Mouse (Mus musculus) hindbrain, embryonic 13.5 days (tissue): Measurements from ENCODE around the gene Arl4a. TPM values are rescaled to one million over a fixed set of nuclear protein-coding genes. Genes with fewer than 3 reads are reported as not detected.

Source experiments
- ATAC-seq: fragments of 200-750 bp; cut with Nextera tagmentation; 2 replicates; pipeline ENCODE4 v1.8.0; 2017; ENCODE audit warnings: moderate TSS enrichment; ENCODE audit not compliant: low FRiP score
- H3K27ac ChIP-seq: fragments of 300-500 bp; sonication (generic); 2 replicates; pipeline ENCODE4 v1.5.1; 2015; ENCODE audit warnings: inconsistent platforms, mild to moderate bottlenecking, moderate library complexity
- H3K27me3 ChIP-seq: fragments of 300-500 bp; sonication (generic); 2 replicates; pipeline ENCODE4 v1.6.1; 2015; ENCODE audit warnings: mild to moderate bottlenecking, inconsistent platforms
- H3K36me3 ChIP-seq: fragments of 300-500 bp; sonication (generic); 2 replicates; pipeline ENCODE4 v1.6.1; 2015; ENCODE audit warnings: mild to moderate bottlenecking, inconsistent platforms
- H3K4me1 ChIP-seq: fragments of 300-500 bp; sonication (generic); replicated peaks from 2 replicates; pipeline ENCODE4 v1.6.1; 2015; ENCODE audit warnings: inconsistent platforms
- H3K4me2 ChIP-seq: fragments of 300-500 bp; sonication (generic); 2 replicates; pipeline ENCODE4 v1.6.1; 2015; ENCODE audit warnings: inconsistent platforms, mild to moderate bottlenecking, moderate library complexity
- H3K4me3 ChIP-seq: fragments of 300-500 bp; sonication (generic); 2 replicates; pipeline ENCODE4 v1.5.1; 2015; ENCODE audit warnings: mild to moderate bottlenecking, inconsistent platforms
- H3K9ac ChIP-seq: fragments of 300-500 bp; sonication (generic); 2 replicates; pipeline ENCODE4 v1.6.1; 2015; ENCODE audit warnings: mild to moderate bottlenecking, inconsistent platforms
- H3K9me3 ChIP-seq: fragments of 300-500 bp; sonication (generic); 2 replicates; pipeline ENCODE4 v1.6.1; 2016; ENCODE audit warnings: inconsistent platforms
- WGBS: fragments of 180-500 bp; shearing (Covaris S2); methylation state at CpG from one replicate; pipeline ENCODE4 v1.1.7; 2015; 5-methylcytosine and 5-hydroxymethylcytosine counted together
- polyA plus RNA-seq: library from polyadenylated mRNA; unstranded; fragments of >200 nt; fragmentation: Nextera tagmentation; extraction: Ambion mirVana; gene quantifications from 2 replicates; pipeline ENCODE4 v1.2.1, GENCODE M21; 2015

The Arl4a gene
- polyA plus RNA-seq, 1 experiment from 2014 or later = 139 TPM

DNA sequence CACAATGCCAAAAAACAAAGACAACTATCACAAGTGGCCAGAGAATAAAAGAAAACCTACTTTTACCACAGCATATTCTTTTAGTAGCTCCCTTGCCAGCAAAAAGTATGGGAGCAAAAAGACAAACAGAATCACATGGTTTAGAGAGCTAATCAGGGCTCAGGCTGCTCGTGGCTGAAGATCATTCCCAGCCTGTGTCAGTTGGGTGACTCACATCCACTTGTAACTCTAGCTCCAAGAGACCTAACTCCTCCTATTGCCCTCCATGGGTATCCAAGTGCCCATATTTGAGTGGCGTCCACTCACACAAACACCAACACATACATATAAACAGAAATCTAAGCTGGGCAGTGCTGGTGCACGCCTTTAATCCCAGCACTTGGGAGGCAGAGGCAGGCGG is 8.6 kb downstream of the Arl4a start:
- ATAC-seq = no peak
- Histone ChIP-seq H3K4me3 (no peak overlapping the region), H3K36me3 (peaks cover 13% of the 10 kb centered on the region; the same call in 1 of the 2 replicates), H3K9me3 (no peaks in the 10 kb centered on the region; the same call in 1 of the 2 replicates), H3K4me1 (peaks cover 2% of the 10 kb centered on the region; the same call in 1 of the 2 replicates), H3K9ac (no peak overlapping the region), H3K27me3 (no peaks in the 10 kb centered on the region), H3K4me2 (no peak overlapping the region), H3K27ac (no peak overlapping the region)
- 85% methylated on average over 4 of the region's 4 CpGs for WGBS

DNA sequence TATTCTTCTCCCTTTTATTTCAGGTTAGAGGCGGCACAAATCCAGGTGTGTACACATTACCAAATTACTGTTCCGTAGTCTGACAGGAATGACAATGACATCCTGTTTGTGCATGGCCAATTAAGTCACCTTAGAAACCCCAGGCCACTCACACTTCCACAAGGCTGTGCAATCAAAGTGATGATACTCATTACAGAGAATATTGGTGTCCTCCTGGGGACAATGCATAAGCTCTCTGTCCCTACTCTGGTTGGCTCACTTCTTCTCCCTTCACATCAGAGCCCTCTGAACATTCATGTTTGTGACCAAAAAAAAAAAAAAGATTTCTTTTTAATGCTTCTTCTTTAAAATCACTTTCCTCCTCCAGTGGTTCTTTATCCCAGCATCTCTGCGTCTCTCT is 10.0 kb downstream of the Arl4a start:
- WGBS = 92% methylated on average over 3 of the region's 3 CpGs
- ATAC-seq = no peak

DNA sequence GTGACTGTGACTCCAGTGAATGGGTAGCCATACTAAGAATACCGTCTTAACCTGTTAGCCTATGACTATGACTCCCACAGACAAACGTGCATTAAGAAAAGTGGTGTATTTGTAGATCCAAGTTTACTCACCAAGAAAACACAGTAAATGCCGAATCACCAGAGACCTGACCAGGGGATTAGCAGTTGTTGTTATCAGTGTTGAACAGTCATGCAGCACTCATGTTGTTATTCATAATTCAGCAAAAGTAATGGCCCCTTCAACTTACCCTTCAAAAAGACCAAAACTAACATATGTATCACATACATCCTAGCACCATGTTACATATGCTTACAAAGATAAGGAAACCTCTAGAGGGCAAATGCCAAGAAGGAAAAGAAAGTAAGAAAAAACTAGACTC is 10.4 kb downstream of the Arl4a start:
- no peak for ATAC-seq
- WGBS = 89% methylated on average over 3 of the region's 3 CpGs
- no peaks in the 10 kb centered on the region for H3K4me1 ChIP-seq

More for the DNA sequence above, 10.0 kb downstream of the Arl4a start:
- Histone ChIP-seq H3K27ac (no peak overlapping the region), H3K4me1 (no peaks in the 10 kb centered on the region), H3K4me3 (no peak overlapping the region), H3K9ac (no peak overlapping the region), H3K9me3 (no peaks in the 10 kb centered on the region; the same call in 1 of the 2 replicates), H3K27me3 (no peaks in the 10 kb centered on the region), H3K4me2 (no peak overlapping the region), H3K36me3 (peaks cover 13% of the 10 kb centered on the region; the same call in 1 of the 2 replicates)

DNA sequence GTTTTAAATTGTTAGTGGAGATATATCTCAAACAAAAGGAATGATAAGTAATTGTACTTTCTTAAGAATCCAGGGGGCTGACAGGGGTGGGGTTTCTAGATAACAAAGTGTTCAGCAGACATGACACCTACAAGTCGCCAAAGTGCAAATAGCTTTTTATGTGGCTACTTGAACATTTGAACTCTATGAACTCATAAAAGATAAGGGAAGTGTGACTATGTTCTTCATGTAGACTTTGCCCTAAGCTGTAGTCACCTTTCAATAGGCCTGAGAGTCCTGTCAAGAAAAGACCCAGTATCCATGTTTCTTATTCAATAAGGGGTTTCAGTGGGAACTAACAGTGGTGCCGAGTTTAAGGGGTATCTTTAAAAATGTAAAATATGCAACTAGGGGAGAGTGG is 13.9 kb downstream of the Arl4a start:
- WGBS = 91% methylated on average over 2 of the region's 2 CpGs
- Histone ChIP-seq H3K27ac (no peak overlapping the region), H3K4me2 (no peak overlapping the region), H3K4me3 (no peak overlapping the region), H3K4me1 (no peaks in the 10 kb centered on the region), H3K36me3 (no peaks in the 10 kb centered on the region), H3K9me3 (no peaks in the 10 kb centered on the region), H3K9ac (no peak overlapping the region), H3K27me3 (no peaks in the 10 kb centered on the region)
- ATAC-seq = no peak

More for the DNA sequence above, 10.4 kb downstream of the Arl4a start:
- H3K4me3 ChIP-seq = no peak overlapping the region
- no peaks in the 10 kb centered on the region for H3K27me3 ChIP-seq
- H3K4me2 ChIP-seq = no peak overlapping the region
- no peak overlapping the region for H3K9ac ChIP-seq
- H3K36me3 ChIP-seq = peaks cover 10% of the 10 kb centered on the region; the same call in 1 of the 2 replicates
- H3K27ac ChIP-seq = no peak overlapping the region
- no peaks in the 10 kb centered on the region; the same call in 1 of the 2 replicates for H3K9me3 ChIP-seq

DNA sequence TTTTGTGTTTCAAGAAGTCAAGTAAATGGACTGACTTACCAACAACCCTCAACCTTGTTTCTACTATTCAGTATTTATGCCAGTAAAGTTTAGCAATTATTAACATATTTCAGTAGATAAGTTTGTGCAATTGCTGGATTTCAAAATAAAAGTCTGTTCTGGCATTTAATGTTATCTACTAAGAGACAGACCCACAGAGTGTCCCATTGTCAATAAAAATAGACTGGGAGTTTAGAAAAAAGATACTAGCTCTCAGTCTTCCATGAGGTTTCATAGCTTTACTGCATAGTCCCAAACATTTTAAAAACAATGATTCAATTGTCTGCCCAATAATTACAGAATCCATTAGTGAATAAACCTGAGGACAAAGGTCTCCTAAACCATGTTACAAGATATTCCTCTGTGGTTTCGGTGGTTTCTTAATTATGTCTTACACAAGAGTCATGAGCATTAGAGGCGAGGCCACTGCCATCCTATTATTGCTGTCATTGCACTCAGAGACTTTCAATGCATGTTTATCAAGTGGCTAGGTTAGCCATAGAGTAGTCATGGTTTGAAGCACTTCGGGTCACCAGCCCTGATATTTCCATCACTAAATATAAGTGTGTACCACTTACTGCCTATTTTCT is 14.7 kb downstream of the Arl4a start:
- 85% methylated on average over 3 of the region's 3 CpGs for WGBS
- H3K4me1 ChIP-seq = no peaks in the 10 kb centered on the region
- H3K9ac ChIP-seq = no peak overlapping the region

DNA sequence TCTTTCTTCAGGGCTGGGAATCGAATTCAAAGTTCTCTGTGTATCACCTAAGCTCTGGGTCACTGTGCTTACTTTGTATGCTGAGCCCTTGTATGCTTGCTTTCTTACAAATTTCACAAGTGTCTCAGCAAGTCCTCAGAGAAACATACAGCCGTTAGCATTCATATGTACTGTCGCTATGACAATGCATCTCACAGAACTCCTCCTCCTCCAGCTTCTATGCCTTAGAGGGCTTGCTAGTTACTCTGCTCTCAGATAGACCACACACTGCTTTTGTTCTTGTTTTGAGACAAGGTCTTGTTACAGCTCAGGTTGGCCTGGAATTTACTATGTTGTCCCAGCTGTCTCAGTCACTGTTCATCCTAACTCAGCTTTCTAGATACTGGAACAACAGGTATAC is 15.5 kb downstream of the Arl4a start:
- H3K9ac ChIP-seq = no peak overlapping the region
- no peak overlapping the region for H3K4me3 ChIP-seq
- no peak overlapping the region for H3K27ac ChIP-seq
- H3K36me3 ChIP-seq = no peaks in the 10 kb centered on the region
- WGBS = 73% methylated on average over 3 of the region's 3 CpGs
- H3K9me3 ChIP-seq = no peaks in the 10 kb centered on the region
- no peaks in the 10 kb centered on the region for H3K27me3 ChIP-seq
- H3K4me1 ChIP-seq = no peaks in the 10 kb centered on the region; the same call in 1 of the 2 replicates
- no peak for ATAC-seq
- no peak overlapping the region for H3K4me2 ChIP-seq

More for the DNA sequence above, 14.7 kb downstream of the Arl4a start:
- no peak for ATAC-seq
- Histone ChIP-seq H3K9me3 (no peaks in the 10 kb centered on the region), H3K4me3 (no peak overlapping the region), H3K4me2 (no peak overlapping the region), H3K27ac (no peak overlapping the region), H3K36me3 (no peaks in the 10 kb centered on the region), H3K27me3 (no peaks in the 10 kb centered on the region)

DNA sequence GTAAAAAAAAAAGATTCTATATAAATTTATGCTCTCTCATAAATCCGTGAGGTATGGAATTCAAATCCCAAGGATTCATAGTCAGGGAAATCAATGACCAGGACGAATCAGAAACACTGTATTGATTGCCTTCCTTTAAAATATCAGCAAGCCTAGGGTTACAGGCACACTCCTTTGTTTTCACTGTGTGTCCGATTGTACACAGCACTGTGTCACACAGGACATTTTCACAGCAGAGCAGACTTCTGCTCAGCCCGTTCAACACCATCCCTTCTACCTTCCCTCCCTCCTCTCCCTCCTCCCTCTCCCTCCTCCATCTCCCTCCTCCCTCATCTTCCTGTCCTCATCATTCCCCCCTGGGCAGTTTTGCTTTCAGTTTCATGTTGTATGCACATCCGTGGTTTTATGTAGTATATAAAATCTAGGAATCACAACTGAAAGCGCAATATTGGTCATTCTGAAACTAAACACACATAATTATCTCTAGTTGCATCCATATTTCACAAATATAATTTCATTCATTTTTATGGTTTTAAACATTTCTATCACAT is 19.8 kb downstream of the Arl4a start:
- Histone ChIP-seq H3K9ac (no peak overlapping the region), H3K4me3 (no peak overlapping the region), H3K27ac (no peak overlapping the region), H3K36me3 (no peaks in the 10 kb centered on the region), H3K4me1 (peaks cover 11% of the 10 kb centered on the region; the same call in 1 of the 2 replicates), H3K9me3 (no peaks in the 10 kb centered on the region), H3K4me2 (no peak overlapping the region), H3K27me3 (no peaks in the 10 kb centered on the region)
- 79% methylated on average over 6 of the region's 6 CpGs for WGBS
- ATAC-seq = no peak

DNA sequence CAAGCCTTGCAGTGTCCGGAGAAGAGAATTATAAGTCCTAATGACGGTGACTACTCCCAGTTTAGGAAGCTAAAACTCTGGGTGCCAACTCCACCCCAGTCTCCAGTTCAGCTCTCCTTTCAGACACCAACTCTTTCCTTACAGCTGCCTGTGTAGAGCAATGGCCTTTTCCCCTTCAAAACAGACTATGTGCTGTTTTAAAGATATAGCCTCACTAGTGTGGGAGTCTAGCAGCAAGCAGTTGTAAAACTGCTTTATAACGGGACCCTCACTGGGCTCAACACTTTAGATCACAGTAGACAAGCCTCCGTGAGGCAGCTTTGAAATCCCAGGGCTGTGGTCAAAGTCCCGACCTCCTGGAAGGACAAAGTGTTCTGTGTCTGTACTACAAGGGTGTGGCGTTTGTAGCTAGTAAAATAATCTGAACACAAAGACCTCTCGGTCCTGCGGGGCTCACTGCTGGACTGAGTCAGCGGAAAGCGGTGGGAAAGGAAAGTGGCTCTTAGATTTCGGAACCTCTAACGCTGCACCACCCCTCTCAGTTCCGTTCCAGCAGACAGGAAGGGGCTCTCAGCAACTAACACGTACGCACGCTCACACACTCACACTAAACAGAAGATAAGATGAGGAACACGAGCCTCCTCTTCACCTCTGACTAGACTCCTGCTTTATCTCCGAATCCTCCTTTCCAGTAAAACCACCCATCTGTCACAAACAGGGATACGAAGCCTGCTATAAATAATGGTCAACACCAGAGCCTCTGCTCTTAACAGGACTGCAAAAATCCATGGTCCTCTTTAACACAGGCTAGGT is 21.0 kb downstream of the Arl4a start:
- peaks cover 11% of the 10 kb centered on the region; the same call in 1 of the 2 replicates for H3K4me1 ChIP-seq
- peak overlapping the region; percentile 42 for H3K4me2 ChIP-seq
- peak overlapping the region; percentile 52 for H3K27ac ChIP-seq
- H3K27me3 ChIP-seq = no peaks in the 10 kb centered on the region
- no peaks in the 10 kb centered on the region for H3K9me3 ChIP-seq
- WGBS = 48% methylated on average over 19 of the region's 19 CpGs
- H3K4me3 ChIP-seq = peak overlapping the region; percentile 19; the same call in 1 of the 2 replicates
- ATAC-seq = peak; percentile 51
- H3K9ac ChIP-seq = peak overlapping the region; percentile 46
- H3K36me3 ChIP-seq = no peaks in the 10 kb centered on the region

DNA sequence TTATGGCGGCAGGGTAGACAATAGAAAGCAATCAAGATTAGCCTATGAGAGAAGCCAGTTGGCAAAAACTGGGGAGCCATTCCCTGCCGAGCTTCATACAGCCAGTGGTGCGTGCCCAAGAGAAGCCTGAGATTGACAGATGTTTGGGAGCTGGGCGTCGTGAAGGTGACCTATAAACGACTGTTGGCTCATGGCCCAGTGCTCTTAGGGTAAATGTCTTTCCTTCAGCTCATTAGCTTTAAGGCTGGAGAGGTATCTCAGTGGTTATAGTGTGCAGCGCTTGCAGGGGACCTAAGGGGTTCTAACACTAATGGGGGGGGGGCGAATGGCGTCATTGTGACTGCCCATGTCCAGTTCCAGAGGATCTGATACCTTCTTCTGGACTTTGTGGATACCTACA is 21.8 kb downstream of the Arl4a start:
- Histone ChIP-seq H3K27ac (no peak overlapping the region), H3K4me1 (peaks cover 11% of the 10 kb centered on the region; the same call in 1 of the 2 replicates), H3K4me2 (no peak overlapping the region), H3K9ac (no peak overlapping the region), H3K9me3 (no peaks in the 10 kb centered on the region), H3K36me3 (no peaks in the 10 kb centered on the region), H3K27me3 (no peaks in the 10 kb centered on the region), H3K4me3 (no peak overlapping the region)
- WGBS = 68% methylated on average over 9 of the region's 9 CpGs
- ATAC-seq = no peak

DNA sequence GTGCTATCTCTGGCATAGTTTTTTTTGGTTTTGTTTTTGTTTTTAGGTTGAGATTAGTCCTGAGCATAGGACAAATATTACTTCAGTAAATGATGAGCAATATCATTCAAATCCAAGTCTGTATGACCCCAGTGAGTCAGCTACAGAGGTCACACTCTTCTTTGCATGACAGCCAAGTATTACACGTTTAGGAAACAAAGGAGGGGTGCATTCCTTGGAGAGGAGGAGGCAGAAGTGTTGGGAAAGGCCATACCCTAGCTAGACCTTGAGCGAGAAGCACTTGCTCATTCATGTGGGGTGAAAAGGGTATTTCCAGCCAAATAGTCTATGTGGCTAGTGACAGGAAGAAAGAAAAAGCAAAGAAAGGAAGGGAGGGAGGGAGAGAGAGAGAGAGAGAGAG is 28.0 kb downstream of the Arl4a start:
- H3K9me3 ChIP-seq = no peaks in the 10 kb centered on the region
- WGBS = 53% methylated on average over 2 of the region's 2 CpGs

DNA sequence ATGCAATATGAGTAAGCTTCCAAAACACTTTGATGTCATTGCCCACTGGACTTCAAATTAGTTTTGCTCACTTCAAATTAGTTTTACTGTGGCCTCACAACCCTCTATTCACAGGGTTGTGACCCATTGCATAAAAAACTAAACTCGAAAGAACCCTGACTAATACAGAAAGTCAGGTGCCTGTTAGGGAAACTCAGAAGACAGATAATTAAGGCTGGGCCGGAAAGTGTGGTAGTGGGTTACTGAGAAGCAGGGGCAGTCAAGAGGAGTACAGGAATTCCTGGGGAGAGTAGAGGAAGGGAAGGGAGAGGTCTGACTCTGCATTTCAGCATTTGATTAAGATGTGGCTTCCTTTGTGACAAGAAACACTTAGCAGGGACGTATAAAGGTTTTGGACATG is 29.4 kb downstream of the Arl4a start:
- Histone ChIP-seq H3K4me1 (no peaks in the 10 kb centered on the region), H3K27me3 (no peaks in the 10 kb centered on the region), H3K4me3 (no peak overlapping the region), H3K4me2 (no peak overlapping the region), H3K36me3 (no peaks in the 10 kb centered on the region), H3K9me3 (no peaks in the 10 kb centered on the region), H3K9ac (no peak overlapping the region), H3K27ac (no peak overlapping the region)
- WGBS = 67% methylated on average over 3 of the region's 3 CpGs
- ATAC-seq = no peak

More for the DNA sequence above, 28.0 kb downstream of the Arl4a start:
- H3K27me3 ChIP-seq = no peaks in the 10 kb centered on the region
- H3K4me1 ChIP-seq = no peaks in the 10 kb centered on the region
- no peak for ATAC-seq
- H3K36me3 ChIP-seq = no peaks in the 10 kb centered on the region
- H3K4me2 ChIP-seq = no peak overlapping the region
- H3K9ac ChIP-seq = no peak overlapping the region
- no peak overlapping the region for H3K4me3 ChIP-seq
- H3K27ac ChIP-seq = no peak overlapping the region

DNA sequence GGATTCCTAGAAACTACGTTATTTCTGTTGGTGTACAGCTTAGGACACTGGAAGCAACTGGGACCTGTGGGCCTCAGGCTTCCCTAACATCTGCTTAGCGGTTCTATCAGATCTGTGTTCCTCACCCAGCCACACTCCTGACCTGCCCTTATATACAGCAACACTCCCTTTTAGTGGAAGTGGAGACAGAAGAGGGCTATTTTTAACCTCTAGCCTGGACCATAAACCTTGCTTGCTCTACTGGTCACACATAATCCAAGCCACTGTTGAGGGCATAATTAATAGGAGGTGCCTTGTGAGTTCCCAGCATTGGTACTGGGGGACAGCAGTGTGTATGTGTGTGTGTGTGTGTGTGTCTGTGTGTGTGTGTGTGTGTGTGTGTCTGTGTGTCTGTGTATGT is 33.1 kb downstream of the Arl4a start:
- no peaks in the 10 kb centered on the region for H3K36me3 ChIP-seq
- H3K27me3 ChIP-seq = no peaks in the 10 kb centered on the region
- no peaks in the 10 kb centered on the region for H3K9me3 ChIP-seq
- ATAC-seq = no peak
- no peaks in the 10 kb centered on the region for H3K4me1 ChIP-seq
- H3K4me2 ChIP-seq = no peak overlapping the region
- 77% methylated on average over 2 of the region's 2 CpGs for WGBS
- no peak overlapping the region for H3K4me3 ChIP-seq
- H3K9ac ChIP-seq = no peak overlapping the region
- no peak overlapping the region for H3K27ac ChIP-seq
